Mouse (Mus musculus) B cell, adult (primary cell): Measurements from ENCODE around the gene Rpl3. TPM values are rescaled to one million over a fixed set of nuclear protein-coding genes. Genes with fewer than 3 reads are reported as not detected.

Experiments used
- total RNA-seq: library from RNA; stranded (reverse); gene quantifications from 4 replicates; pipeline ENCODE4 v1.2.4, GENCODE M21; 2023; ENCODE audit not compliant: inconsistent age

The Rpl3 gene
- total RNA-seq: 1,031 to 1,101 TPM (median 1,075 TPM) in 4 replicates

GRCm38 (mm10) chr15:80091121-80091955 lies at the start of gene Rpl3, which contains the start of gene Syngr1:
Gene Rpl3 (minus strand): TSS chr15:80091868.
Gene Syngr1 (plus strand): TSS chr15:80091334.

GRCm38 (mm10) chr15:80132993-80133586 lies 41.4 kb upstream of the Rpl3 start, which contains the start of gene Tab1:
Gene Tab1 (plus strand): TSS chr15:80133127.

Other genes starting within 250 kb of the Rpl3 start
- 346 to 372 TPM (median 358 TPM) in 4 replicates for gene Apobec3, start 200.2 kb downstream of the Rpl3 start, total RNA-seq
- 98.3 to 113 TPM (median 110 TPM) in 4 replicates for gene Cbx7, start 120.7 kb downstream of the Rpl3 start, total RNA-seq
- gene Pdgfb, start 76.9 kb downstream of the Rpl3 start, total RNA-seq: 0.42 to 1.4 TPM (median 0.93 TPM) in 3 of 4 replicates, not detected in the other
- not detected in 4 replicates for gene Syngr1, start 534 bp downstream of the Rpl3 start, total RNA-seq
- gene Tab1, start 41.3 kb upstream of the Rpl3 start, total RNA-seq: 18.6 to 21.3 TPM (median 19.5 TPM) in 4 replicates
- not detected in 4 replicates for gene Mgat3, start 81.9 kb upstream of the Rpl3 start, total RNA-seq
- 46.0 to 51.0 TPM (median 48.1 TPM) in 4 replicates for gene Mief1, start 142.2 kb upstream of the Rpl3 start, total RNA-seq
- gene AC140267.1, start 144.0 kb upstream of the Rpl3 start, total RNA-seq: 9.1 to 12.2 TPM in 2 of 4 replicates, not detected in the others
- 538 to 573 TPM (median 553 TPM) in 4 replicates for gene Atf4, start 163.3 kb upstream of the Rpl3 start, total RNA-seq
- gene Rps19bp1, start 172.4 kb upstream of the Rpl3 start, total RNA-seq: 22.3 to 32.0 TPM (median 24.1 TPM) in 4 replicates
- 44.5 to 54.6 TPM (median 48.5 TPM) in 4 replicates for gene Cacna1i, start 195.4 kb upstream of the Rpl3 start, total RNA-seq